Mouse (Mus musculus) layer of hippocampus, adult 18-20 months (tissue): ENCODE data around the gene Kif22. TPM values are rescaled to one million over a fixed set of nuclear protein-coding genes. Genes with fewer than 3 reads are reported as not detected.

Source experiments
- DNase-seq, 2 experiments: peaks; one replicate each; pipeline ENCODE4 v3.0.0; 2022; ENCODE audit warnings: low spot score in 2 of 2
- total RNA-seq, 2 experiments: library from RNA; stranded (reverse); gene quantifications; 2 replicates each; pipeline ENCODE4 v1.2.3; 2021

Kif22 gene
- total RNA-seq, 2 experiments from 2014 or later, result 3.1 to 6.0 TPM

GRCm38 (mm10) chr7:127018416-127019305, 23.6 kb downstream of the Kif22 start:
- DNase-seq, result no peak

GRCm38 (mm10) chr7:127017950-127018345, 24.3 kb downstream of the Kif22 start:
- peak in 1 of 2 experiments; percentile 13 for DNase-seq

DNA sequence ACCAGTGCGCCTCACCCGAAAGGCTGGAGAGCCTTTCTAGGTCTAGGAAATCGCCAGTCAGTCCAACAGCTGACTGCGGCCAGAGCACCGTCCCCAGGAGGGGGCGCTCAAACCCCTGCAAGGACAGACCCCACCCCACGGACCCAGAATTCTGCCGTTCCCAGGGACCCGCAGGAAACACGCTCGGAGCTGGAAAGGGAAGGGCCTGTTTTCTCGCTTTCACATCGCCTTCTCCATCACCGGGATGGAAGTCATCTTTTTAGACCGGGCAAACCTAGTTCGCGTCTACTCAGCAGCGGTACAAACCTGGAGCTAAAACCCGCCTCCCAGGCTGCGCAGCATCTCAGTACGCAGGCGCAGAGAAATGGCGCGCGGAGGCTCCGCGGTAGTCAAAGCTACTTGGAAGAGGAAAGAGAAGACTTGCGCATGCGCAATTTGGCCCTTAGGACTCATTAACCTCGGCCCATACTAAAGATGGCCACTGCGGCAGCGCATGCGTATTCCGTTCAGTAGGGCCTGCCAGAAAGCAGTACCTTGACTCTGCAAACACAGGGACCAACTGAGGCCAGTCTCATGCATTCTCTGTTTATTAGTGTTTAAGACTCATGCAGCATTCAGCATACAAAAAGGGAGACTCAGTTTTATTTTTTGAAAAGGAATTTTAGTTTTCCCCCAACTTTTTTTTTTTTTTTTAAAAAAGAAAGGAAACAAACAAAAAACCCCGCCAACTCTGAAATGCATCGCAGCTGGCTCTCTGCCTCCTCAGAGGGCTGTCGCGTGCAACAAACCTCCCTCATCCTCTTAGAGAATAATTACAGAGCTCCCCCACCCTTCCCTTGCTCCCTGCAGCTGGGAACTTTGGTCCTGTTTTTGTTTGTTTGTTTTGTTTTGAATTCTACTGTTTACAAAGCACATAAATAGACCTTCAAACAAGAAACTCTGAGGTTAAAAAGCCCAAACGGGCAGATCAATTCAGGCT, 25.0 kb downstream of the Kif22 start, which contains the start of gene Pagr1a:
Gene Pagr1a, minus strand, starts transcription at position 382 of the 979 bp plus-strand sequence.
- DNase-seq, result peak; percentile 96 to 99

- no peak for DNase-seq
Measured at GRCm38 (mm10) chr7:127016486-127016938, 25.8 kb downstream of the Kif22 start.

GRCm38 (mm10) chr7:127016481-127016485, 26.0 kb downstream of the Kif22 start, which contains the start of gene Pagr1b:
Pagr1b (minus strand) TSS chr7:127016484.
- DNase-seq, result no peak

DNA sequence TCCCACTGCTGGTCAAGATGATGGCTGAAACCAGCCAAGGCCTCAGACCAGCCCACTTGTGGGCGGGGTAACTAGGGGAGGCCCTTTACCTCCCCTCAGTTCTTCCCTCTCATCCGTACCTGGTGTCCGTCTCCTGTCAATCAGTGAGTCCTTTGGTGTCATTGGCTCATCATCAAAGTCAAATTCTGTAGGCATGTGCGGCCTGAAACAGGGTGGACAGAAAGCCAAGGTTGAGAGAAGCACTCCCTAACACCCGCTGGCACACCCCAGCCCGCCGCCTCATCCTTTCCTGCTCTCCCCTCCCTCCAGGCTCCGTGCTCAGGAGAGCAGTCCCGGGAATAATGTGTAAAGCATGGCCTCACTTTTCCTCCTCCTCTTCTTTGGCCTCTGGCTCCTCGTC, 26.2 kb downstream of the Kif22 start:
- peak in 1 of 2 experiments; percentile 15 for DNase-seq

GRCm38 (mm10) chr7:127014993-127015392, 27.3 kb downstream of the Kif22 start:
- no peak for DNase-seq

GRCm38 (mm10) chr7:127014320-127014719, 28.0 kb downstream of the Kif22 start, which contains the start of gene Mvp:
Mvp (minus strand) TSS chr7:127014621.
- DNase-seq, result peak in 1 of 2 experiments; percentile 35

GRCm38 (mm10) chr7:127013385-127013784, 28.9 kb downstream of the Kif22 start:
- no peak for DNase-seq

DNA sequence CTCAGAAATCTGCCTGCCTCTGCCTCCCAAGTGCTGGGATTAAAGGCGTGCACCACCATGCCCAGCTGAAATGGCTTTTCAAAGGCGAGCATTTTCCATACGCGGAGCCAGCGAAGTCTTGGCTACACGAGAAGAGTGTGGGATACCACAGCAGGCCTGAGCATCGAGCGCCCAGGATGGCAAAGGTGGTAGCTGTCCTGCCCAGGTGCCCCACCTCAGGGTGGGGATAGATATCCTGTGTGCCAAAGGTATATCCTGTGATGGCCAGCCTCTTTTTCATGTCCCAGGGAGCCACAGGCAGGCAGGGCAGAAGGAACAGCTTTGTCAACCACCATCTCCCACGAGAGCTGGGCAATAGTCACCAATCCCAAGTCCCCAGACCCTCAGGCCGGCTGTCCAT, 29.4 kb downstream of the Kif22 start:
- no peak for DNase-seq

GRCm38 (mm10) chr7:127012374-127012773, 29.9 kb downstream of the Kif22 start:
- DNase-seq, result no peak

GRCm38 (mm10) chr7:127011717-127012116, 30.6 kb downstream of the Kif22 start:
- no peak for DNase-seq

DNA sequence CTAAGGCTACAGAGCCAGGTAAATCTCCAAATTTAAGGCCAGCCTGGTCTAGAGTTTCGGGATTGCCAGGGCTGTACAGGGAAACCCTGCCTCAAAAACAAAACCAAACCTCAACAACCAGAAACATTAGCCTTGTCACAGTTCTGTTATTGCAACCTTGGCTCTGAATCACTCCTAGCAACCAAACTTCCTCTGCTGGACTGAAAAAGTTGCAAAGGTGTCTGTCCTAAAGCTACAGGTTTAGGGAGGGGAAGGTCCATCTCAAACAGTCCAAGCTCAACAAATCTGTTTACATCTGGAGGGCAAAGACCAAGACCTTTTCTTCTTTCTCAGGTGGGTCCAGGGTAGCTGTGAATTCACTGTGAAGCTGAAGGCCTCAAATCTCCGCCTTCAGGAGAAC, 31.2 kb downstream of the Kif22 start:
- DNase-seq, result no peak

- peak in 1 of 2 experiments; percentile 23 for DNase-seq
Measured at GRCm38 (mm10) chr7:127009307-127010085, 32.8 kb downstream of the Kif22 start.

GRCm38 (mm10) chr7:127008239-127009019, 33.8 kb downstream of the Kif22 start:
- DNase-seq, result peak; percentile 89 to 93

- DNase-seq, result no peak
Measured at GRCm38 (mm10) chr7:127007313-127008024, 34.8 kb downstream of the Kif22 start.

DNA sequence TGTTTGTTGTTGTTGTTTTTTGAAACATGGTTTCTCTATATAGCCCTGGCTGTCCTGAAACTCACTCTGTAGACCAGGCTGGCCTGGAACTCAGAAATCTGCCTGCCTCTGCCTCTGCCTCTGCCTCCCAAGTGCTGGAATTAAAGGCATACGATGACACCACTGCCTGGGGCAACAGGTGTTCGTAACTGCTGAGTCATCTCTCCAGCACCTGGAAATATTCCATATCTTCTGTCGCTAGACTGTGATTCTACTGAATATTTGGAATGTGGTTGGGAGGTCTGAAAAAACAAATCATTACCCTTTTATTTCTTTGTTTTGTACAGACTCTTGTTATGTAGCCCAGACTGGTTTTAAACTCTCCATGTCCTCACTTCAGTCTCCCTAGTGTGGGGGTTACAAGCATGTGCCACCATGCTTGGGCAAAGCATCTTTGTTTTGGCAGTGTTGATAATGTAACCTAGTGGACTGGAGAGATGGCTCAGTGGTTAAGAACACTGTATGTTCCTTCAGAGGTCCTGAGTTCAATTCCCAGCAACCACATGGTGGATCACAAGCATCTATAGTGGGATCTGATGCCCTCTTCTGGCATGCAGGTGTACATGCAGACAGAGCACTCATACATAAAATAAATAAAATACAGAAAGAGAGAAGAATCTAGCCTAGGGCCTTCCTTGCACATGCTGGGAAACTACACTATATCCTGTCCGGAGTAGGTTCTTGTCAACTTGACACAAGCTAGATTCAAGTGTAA, 38.0 kb downstream of the Kif22 start:
- no peak for DNase-seq

- no peak for DNase-seq
Measured at GRCm38 (mm10) chr7:127003620-127004019, 38.7 kb downstream of the Kif22 start.

GRCm38 (mm10) chr7:126999568-126999967, 42.7 kb downstream of the Kif22 start:
- no peak for DNase-seq
